Mouse (Mus musculus): ENCODE results near the gene Tead1. TPM values are rescaled to one million over a fixed set of nuclear protein-coding genes. Genes with fewer than 3 reads are reported as not detected.
A peak's percentile ranks its signal among the peaks of the same experiment; 100 is the strongest.

The Tead1 gene
- 10 to 100 TPM; 19.8 to 23.1 TPM for total RNA-seq (2021)

DNA sequence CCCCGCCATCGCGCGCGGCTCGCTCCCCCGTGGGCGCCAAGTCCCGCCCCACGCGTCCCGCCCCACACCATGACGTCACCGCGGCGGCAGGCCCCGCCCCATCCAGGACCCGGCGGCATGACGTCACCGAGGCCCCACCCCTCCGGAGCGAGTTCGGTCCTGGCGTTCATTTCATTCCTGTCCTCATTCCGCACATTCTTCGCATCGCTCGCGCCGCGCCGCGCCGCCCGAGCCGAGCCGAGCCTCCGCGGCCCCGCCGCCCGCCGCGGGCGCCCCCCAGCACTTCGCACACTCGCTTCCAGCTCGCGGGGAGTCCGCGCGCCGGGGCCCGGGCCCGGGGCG lies at the start of gene Tead1:
Gene Tead1, plus strand, starts transcription at position 148 of the 342 bp plus-strand sequence.
- intact Hi-C loops (cut with DNase I): no loop called here
- DNase-seq: peak; percentile 98

DNA sequence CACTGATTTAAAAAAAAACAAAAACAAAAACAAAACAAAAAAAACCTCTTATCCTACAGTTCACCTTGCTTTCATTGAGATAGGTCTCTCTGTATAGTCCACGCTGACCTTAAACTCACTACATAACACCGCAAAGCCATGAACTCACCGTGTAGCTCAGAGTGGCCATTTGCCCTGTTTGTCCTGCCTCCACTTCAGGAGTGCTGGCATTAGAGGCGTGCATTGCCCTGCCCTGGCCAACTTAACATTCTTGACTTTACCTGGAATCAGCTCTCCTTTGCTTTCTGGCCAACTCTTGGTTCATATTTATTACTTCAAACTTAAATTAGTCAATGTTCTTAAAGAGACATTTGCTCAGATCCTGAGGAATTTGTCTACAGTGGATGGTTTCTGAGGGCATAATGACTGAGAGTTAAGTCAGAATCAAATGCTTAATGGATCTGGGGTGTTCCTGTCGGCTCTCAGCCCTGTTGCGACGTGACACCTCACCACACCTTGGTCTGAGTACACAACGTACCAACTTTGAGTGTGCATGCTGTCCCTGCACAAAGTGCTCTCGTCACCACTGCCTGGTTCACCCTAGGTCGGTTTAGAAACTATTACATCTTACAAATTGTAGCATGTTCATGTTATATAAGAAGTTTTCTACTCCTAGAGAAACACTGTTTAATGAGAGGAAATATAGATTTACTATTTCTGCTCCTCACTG lies 44.5 kb upstream of the Tead1 start:
- intact Hi-C loops (cut with DNase I): no loop called here
- no peak for DNase-seq

DNA sequence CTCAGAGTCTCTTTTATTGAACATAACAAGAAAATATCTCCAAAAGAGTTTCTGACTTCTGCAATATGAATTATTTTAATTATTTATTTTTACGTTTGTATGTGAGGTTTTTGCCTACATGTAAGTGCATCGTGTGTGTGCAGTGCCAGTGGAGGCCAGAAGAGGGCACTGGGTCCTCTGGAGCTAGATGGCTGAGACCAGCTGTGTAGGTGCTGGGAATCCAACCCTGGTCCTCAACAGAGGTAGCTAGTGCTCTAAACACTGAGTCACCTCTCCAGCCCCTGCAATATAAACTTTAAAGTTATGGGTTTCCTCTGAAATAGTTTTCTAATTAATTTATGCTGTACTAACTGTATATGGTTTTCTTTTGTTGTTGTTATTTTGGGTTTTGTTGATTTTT lies 43.2 kb upstream of the Tead1 start:
- DNase-seq: no peak
- intact Hi-C loops (cut with DNase I): no loop called here

DNA sequence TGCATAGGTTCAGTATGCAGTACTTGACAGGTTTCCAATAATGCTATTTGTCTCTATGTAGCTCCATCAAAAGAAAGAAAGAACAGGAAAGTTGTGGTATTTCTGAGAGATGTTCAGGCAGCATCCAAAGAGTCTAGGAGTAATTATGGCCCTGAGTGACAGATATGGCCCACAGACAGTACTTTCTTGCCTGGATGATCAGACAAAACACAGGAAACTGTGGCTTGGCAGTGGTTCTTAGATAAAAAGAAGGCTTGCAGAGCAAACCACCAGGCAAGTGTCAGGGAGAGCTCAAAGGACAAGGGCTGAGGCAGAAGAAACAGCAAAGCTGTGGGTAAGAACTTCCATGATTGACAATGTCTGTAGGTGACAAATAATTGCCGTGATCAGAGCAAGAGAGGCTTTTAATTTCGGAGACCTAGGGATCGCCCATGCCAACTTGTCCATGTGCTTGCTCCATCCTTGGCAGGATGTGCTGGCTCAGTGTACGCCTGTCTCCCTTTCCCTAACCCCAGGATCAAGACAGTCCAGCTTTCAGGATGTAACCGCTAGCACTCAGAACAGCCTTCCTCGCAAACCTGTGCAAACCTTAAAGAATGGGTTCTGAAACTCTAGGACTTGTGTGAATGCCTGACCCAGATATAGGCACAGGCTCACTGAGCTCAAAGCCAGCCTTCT lies 35.1 kb upstream of the Tead1 start:
- intact Hi-C loops (cut with DNase I): no loop called here
- no peak for DNase-seq

DNA sequence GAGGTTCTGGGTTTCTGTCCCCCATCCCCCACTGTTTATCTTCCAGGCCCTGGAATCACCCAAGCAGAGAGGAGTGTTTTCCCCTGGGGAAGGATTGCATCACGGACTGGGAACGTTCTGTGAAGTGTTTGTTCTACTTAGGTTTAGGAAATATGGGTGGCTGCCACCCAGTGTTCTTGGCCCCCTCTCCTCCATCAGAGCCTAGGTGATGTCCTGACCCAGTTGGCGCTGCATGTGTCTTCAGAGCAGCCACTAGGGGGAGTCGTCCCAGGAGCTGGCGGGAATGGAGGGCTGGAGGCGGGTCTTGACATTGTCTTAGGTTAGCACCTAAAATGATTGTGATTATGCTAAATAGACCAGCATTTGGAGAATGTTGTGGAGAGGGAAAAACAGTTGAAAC lies 34.4 kb upstream of the Tead1 start:
- intact Hi-C loops (cut with DNase I): no loop called here
- no peak for DNase-seq

DNA sequence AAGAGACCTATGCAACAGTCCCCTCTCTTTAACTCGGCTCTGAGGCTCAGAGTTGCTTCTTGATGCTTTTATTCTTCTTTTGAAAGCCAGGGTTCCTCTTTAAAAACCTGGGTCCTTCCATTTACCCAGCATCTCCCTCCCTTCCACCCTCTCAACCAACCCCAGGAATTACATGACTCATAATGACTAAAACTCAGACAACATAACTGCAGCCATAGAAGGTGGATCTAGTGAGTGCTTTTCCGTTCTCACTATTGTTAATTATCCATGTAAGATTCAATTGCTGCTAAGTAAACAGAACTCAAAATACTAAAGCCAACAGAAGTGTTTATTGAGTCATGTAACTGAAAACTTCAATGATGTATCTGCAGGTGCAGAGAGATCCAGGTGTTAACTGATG lies 33.4 kb upstream of the Tead1 start:
- no peak for DNase-seq

DNA sequence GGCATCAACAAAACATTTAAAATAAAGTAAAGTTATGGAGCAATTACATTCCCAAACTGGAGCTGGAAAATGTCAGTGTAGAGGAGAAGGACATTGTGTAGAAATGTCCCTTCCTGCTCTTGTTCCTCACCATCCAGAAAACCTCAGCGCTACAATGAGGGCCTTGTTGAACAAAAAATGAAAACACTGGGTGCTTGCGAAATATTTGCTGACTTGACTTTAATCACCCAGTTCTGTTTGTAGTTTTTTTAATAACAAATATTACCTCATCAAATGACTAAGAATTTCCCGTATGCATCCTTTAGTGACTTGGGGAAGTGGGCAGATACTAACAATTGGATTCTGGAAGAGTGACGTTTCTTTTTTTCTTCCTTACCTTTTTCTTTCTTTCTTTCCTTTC lies 31.7 kb upstream of the Tead1 start:
- DNase-seq: no peak
- intact Hi-C loops (cut with DNase I): no loop called here

More for the DNA sequence above, 33.4 kb upstream of the Tead1 start:
- intact Hi-C loops (cut with DNase I): no loop called here

DNA sequence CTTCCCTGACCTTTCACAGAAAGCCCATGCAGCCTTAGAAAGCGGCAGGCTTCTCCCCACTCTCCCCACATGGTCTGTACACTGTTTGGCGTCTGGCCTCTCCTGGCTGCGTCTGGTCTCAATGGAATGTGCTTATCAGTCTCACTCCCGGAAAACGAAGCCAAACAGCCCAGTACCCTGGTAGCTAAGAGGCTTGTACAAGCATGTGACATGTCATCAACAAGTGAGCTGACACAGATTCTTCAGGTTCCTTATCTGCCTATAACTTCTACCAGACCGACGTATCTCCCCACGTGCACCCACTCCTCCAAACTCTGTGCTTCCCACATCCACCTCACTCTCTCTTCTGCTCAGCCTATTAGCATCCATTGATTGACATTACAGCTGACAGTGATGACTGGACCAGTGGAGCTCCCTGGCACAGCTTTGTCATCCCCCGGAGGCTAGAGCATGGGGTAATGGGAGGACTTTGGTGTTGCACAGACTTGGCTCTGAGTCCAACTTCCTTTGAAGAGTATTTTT lies 22.9 kb upstream of the Tead1 start:
- no peak for DNase-seq
- intact Hi-C loops (cut with DNase I): no loop called here

DNA sequence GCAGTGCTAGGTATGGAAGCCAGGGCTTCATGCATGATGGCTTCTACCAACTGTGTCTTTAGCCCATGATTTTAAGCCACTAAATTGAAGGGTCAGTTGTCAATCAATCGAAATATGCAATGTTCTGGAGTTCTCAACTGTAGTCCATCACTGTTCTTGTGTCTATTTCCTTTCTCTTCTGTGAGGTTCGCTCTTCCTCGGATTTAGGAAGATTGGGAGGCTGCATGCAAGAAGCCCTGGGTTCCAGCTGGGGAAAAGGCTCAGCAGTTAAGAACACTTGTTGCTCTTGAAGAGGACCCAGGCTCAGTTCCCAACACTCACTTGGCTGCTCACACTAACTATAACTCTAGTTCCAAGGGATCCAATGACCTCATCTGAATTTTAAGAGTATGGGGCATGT lies 20.2 kb upstream of the Tead1 start:
- DNase-seq: no peak
- intact Hi-C loops (cut with DNase I): no loop called here

DNA sequence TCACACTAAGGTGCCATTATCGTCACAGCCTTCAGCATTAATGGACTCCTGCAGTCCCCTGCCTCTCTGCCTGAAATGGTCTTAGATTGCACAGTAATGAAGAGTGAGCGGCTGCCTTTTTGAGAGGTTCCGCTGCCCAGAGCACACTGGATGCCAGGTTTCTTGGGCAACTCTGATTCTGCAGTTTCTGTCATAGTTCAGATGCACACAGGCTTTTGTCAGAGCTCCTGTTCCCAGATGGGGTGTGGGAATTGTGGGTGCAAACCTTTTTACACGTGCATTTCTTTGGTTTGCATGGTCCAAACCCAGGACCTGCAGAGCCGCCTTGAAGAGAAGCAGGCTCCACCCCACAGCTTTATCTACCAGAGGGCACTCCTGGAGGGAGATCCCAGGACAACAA lies 19.3 kb upstream of the Tead1 start:
- intact Hi-C loops (cut with DNase I): loop anchor here (10.0 kb wide), 1 partner anchor 185 kb away; no protein-coding TSS in a partner anchor
- DNase-seq: no peak

DNA sequence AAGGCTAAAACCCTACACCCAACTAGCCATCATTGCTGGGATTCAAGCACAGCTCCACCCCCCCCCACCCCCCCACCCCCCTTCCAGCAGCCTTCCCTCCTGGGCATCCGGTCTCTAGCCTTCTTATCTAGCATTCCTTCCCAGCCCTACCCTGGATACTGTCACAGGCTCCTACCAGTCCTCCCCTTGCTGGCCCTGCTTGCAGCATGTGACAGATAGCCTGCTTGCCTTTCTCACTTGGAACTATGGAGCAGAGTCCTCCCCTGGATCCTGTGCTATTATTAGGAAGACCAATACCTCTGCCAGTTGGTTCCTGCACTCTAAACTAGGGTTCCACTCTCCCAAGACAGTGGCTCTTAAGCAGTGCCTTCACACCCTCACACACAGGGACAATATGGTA lies 18.8 kb upstream of the Tead1 start:
- no peak for DNase-seq
- intact Hi-C loops (cut with DNase I): loop anchor here (10.0 kb wide), 1 partner anchor 186 kb away; no protein-coding TSS in a partner anchor

DNA sequence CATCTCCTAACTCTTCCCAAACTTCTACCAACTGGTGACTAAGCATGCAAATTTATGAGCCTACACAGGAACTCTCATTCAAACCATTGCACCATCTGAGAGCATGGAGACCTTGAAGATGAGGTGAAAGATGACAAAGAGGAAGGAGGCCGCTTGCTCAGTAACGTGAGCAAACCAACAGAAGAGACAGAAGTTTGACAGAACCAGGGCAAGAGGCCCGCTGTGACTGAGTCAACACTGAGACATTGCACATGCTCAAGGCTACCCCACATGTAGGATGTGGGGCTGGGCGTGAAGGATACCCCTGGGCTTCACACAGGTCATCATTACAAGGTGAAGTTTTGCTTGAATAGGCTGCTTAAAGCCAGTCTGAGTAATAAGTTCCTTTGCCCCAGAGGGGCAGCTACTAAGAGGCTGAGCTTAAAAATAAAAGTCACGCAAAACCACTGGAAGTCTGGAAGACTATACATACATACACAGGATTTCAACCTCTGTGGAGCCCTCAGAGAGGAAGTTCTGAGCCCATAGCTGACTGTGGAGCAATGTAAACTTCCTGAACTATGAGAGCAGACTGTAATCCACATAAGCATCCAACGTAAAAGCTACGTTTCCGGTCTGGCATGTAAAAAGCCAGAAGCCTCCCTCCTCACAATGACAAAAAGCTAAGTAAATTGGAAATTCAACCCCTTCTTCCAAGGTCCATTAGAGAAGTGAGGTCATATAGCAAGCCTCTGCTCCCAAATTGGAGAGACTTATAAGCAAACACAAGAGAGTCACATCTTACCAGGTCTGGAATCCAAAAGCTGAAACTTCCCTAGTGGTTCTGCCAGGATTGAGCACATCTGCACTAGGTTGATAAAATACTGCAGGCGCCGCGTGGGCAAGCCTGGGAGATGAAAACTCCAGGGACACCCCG lies 16.5 kb upstream of the Tead1 start:
- no peak for DNase-seq
- intact Hi-C loops (cut with DNase I): loop anchor here (10.0 kb wide), 1 partner anchor 188 kb away; no protein-coding TSS in a partner anchor

DNA sequence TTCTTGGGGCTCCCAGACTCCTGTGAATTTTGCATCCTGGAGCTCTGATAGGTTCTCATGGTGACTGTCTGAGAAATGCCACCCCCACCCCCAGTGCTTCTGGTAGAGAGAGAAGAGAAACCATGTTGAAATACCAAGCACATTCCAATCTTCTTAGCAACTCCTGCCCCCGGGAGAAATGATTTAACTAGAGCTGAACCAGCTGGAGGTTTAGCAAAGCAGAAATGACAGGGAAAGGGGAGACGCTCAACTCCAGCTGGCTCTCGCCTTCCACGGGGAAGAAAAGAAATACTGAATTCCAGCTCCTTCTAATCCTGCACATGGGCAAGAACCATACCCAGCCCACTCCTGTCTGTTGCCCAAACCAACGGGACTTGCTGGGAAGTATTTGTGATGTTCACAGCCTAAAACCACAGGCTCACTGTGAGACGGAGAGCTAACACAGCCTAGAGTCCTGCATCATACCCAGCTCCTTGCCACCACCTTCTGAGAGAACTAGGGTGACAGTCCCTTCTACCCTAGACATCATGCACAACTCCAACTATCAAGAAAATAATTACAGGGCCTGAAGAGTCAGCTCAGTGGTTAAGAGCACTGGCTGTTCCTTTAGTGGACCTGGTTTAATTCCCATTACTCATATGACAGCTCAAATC lies 15.7 kb upstream of the Tead1 start:
- intact Hi-C loops (cut with DNase I): loop anchor here (10.0 kb wide), 1 partner anchor 189 kb away; no protein-coding TSS in a partner anchor
- DNase-seq: no peak

DNA sequence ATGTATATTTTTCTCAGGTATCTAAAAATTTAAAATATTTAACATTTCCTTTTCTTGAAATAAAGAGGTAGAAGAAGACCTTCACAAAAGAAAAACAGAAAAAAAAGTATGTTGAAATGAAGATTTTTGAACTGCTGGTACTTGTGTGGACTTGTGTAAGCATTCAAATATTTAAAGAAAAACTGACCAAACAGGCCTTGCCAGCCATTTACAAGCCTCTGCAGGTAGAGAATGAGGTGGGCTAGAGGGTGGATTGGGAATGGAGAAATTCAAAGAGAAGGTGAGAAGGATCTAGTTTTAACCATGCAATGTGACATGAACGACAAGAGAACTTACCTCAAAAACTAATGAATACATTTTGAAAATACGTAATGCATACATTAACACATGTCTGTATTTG lies 9.1 kb upstream of the Tead1 start:
- no peak for DNase-seq
- intact Hi-C loops (cut with DNase I): loop anchor here (10.0 kb wide), 1 partner anchor 195 kb away; no protein-coding TSS in a partner anchor

DNA sequence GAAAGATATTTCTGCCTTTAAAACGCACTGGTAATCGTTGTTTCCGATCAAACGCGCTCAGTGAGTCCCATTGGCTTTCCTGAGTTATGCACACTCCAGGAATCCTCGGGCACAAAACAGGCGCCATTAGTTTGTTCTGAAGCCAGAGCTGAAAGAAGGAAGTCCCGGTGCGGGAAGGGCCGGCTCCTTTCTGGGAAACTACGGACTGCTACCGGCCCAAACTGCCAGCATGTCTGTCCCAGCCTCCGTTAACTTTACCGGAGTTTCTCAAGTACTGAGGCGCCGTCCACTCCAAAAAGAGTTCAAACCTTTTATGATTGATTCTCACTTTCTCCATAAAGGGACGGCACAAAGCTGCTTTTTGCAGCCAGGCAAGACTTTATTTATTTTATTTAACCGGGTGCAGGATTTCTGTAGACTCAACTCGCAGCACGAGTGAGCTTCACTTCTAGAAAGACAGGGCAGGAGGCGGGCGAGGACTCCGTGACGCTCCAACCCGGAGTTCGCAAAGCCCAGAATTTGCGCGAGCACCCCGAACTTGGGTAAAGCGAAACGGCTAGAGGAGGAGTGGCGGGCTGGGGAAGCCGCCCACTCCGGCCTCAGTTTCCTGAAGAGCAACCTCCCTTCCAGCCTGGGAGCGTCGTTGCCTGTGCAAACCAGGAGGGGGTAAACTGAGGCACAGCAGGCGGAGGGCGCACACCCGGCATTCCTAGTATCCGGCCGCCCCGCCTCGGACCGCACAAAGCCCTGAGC lies 524 bp upstream of the Tead1 start:
- intact Hi-C loops (cut with DNase I): no loop called here

DNA sequence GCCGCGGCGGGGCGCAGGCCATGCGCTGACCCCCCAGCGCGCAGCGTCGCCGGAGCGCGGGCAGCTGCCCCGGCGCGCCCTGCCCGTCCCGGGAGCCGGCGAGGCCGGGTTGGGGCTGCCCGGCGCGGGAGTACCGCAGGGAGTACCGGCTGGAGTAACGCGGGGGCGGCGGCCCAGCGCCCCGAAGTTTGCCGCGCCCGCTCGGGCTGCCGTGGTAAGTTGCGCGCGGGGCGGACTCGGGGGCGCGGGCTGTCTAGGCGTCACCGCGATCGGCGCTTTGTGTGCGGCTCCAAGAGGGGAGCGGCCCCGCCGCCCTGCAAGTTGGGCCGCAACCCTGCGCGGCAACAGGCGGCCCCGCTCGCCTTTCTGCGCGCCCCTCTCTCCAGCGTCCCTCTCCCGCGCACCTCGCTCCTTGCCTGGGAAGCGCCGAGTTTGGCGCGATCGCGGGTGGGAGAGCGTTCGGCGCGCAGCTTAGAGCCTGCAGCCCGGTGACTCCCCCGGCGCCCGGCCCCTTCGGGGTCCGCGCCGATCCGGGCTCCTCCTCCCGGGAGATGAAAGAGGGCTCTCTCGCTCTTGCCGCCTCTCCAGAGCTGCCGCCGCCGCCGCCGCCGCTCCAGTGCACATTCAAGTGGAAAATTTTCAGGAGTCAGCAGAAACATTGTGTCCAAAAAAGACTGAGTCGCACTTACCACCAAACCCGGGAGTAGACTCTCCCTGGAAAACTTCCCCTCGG lies 561 bp downstream of the Tead1 start:
- intact Hi-C loops (cut with DNase I): loop anchor here (10.0 kb wide), 2 partner anchors 185 to 275 kb away; no protein-coding TSS in a partner anchor
- DNase-seq: peak; percentile 75

More for the DNA sequence above, 524 bp upstream of the Tead1 start:
- peak; percentile 64 for DNase-seq

DNA sequence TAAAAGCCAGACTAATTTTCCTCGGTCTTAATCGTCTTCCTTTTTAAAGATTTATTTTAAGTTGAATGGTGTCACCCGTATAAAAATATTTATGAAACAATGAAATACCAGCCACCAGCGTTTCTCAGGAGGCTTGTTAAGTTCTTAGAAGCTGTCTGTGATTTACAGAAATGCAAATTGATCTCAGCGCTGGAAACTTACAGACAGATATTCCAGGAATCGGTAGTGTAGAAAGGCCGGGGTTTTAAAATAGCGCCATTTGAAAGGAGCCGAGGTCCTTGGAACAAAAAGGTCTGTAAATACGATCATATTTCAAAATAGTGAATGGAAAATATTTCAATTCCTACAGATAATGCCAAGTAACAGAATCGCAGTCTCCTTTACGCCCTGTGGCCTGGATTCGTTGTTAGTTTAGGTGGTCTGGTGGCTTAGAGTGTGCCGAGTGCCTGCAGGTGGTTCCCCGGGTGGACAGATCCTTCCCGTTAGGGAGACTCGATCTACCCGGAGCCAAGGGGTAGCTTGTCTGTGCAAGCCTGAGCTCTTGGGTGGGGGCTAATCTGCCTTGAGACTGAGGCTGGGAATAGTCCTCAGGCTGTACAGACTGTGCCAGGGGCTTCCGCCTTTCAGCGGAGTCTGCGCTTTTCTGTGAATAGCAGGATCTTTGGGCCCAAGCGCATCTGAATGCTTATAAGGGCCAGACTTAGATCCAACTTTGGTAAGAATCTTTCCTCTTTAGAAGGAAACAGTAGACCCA lies 1.6 kb downstream of the Tead1 start:
- intact Hi-C loops (cut with DNase I): loop anchor here (10.0 kb wide), 2 partner anchors 184 to 276 kb away; no protein-coding TSS in a partner anchor
- DNase-seq: peak; percentile 68

All from left cerebral cortex, postnatal 4 days (tissue).